Mouse (Mus musculus) lung, postnatal 0 days (tissue): ENCODE results near the gene Wdr75.

Experiments used
- CTCF ChIP-seq: IDR thresholded peaks from 2 replicates; pipeline ENCODE4 v1.5.1; 2016; ENCODE audit warnings: antibody characterized with exemption, mild to moderate bottlenecking
- EP300 ChIP-seq: IDR thresholded peaks from 2 replicates; pipeline ENCODE4 v1.6.1; 2016; ENCODE audit warnings: antibody characterized with exemption, mild to moderate bottlenecking, control low read depth

DNA sequence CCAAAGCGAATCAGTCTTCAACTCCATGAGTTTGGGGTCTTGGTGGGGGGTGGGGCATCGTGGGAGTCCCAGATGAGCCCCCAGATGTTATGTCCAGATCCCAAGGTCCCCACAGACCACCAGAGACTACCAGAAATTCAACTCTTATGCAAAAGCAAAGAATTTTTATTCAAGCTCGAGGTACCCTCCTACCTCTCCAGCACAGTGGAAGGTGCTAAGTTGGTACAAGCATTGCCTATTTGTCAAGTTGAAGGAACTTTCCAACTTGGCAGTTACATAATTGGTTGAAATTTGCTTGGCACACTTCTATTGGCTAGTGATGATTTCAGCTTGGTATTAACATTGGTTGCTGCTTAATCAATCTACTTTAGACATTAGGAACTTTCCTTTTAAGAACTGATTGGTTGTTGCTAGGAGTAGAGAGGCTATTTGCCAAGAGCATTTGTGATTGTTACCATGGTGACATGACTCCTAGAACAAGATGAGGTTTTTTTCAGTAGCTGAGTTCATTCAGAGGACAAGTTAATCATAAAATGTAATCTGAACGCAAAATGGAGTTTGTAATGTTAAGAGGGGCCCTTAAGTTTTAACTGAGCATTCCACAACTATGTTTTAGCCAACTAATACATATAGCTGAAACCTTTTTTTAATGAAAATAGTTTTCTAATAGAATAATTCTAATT is 14.2 kb upstream of the Wdr75 start:
- TF ChIP-seq EP300 (no peak), CTCF (no peak)
